Mouse (Mus musculus): ENCODE results near the gene BC030870. TPM values are rescaled to one million over a fixed set of nuclear protein-coding genes. Genes with fewer than 3 reads are reported as not detected.

BC030870 gene
- polyA plus RNA-seq, 1 experiment from 2014 or later, result not detected

DNA sequence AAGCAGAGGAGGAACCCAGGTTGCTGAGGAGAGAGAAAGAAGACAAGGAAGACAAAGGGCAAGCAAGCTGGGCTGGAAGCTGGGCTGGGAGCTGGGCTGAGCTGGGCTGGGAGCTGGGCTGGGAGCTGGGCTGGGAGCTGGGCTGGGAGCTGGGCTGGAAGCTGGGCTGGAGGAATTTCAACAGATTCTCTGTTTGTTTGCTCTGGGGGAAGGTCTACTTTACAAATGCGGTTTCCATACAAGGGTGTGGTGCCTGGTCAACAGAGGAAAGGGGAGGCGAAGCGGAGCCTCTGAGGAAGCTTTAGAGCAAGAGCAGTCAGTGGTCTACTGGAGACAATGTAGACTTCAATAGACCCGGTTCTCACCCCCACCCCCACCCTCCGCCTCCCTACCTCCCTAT is 82.8 kb downstream of the BC030870 start:
- Histone ChIP-seq H3K36me3 (no peaks in the 10 kb centered on the region), H3K4me3 (replicated peaks) (no peak overlapping the region), H3K9ac (replicated peaks) (no peak overlapping the region), H3K4me2 (no peak overlapping the region), H3K27ac (no peak overlapping the region), H3K4me1 (replicated peaks) (0 out of 2 replicates have a peak, but pooled peaks cover 7% of the 10 kb centered on the region), H3K27me3 (no peaks in the 10 kb centered on the region), H3K9me3 (no peaks in the 10 kb centered on the region)
- WGBS, result 54% methylated on average over 5 of the region's 5 CpGs
- ATAC-seq (ENCODE audit: insufficient number of reproducible peaks, insufficient read depth, low FRiP score, low TSS enrichment, low read depth), result no peak

GRCm38 (mm10) chr8:65037117-65037533 is 92.2 kb downstream of the BC030870 start, which contains the start of gene Apela:
TSS of gene Apela (minus strand) at chr8:65037336.
- H3K4me2 ChIP-seq, result peak within 1 kb of the TSS; percentile 61
- H3K9me3 ChIP-seq, result 0 out of 2 replicates have a peak, but pooled peaks cover 3% of the 10 kb centered on the region
- H3K4me3 ChIP-seq (replicated peaks), result peak within 1 kb of the TSS; percentile 38
- peaks cover 32% of the 10 kb centered on the region for H3K4me1 ChIP-seq (replicated peaks)
- H3K36me3 ChIP-seq, result no peaks in the 10 kb centered on the region
- ATAC-seq (ENCODE audit: insufficient number of reproducible peaks, insufficient read depth, low FRiP score, low TSS enrichment, low read depth), result peak; percentile 71
- peak within 1 kb of the TSS; percentile 42 for H3K9ac ChIP-seq (replicated peaks)
- H3K27me3 ChIP-seq, result no peaks in the 10 kb centered on the region
- peak within 1 kb of the TSS; percentile 53 for H3K27ac ChIP-seq
- under 1% methylated on average over 8 of the region's 8 CpGs for WGBS

Small RNAs within 50 kb of the gene (microRNA-seq; reads per million reads assigned to microRNA genes)
- gene Gm24333, result not detected

Other genes starting within 250 kb of the BC030870 start
- 18.7 and 20.2 TPM in 2 replicates for gene Tmem192, start 182.4 kb downstream of the BC030870 start, polyA plus RNA-seq (2016; fragmentation: Nextera tagmentation; extraction: Ambion mirVana)
- gene Trim75, start 141.7 kb downstream of the BC030870 start, polyA plus RNA-seq (2016; fragmentation: Nextera tagmentation; extraction: Ambion mirVana), result 0.13 TPM in 1 of 2 replicates, not detected in the other
- gene Trim61, start 111.0 kb downstream of the BC030870 start, polyA plus RNA-seq (2016; fragmentation: Nextera tagmentation; extraction: Ambion mirVana), result 0.20 TPM in 1 of 2 replicates, not detected in the other
- 0.15 TPM in 1 of 2 replicates, not detected in the other for gene Trim60, start 111.0 kb downstream of the BC030870 start, polyA plus RNA-seq (2016; fragmentation: Nextera tagmentation; extraction: Ambion mirVana)
- 10.6 and 11.2 TPM in 2 replicates for gene Apela, start 92.2 kb downstream of the BC030870 start, polyA plus RNA-seq (2016; fragmentation: Nextera tagmentation; extraction: Ambion mirVana)
- gene Gm10663, start 54.5 kb downstream of the BC030870 start, polyA plus RNA-seq (2016; fragmentation: Nextera tagmentation; extraction: Ambion mirVana), result not detected in 2 replicates